Comparison of ENCODE assay signal across 16 mouse cellular contexts in genomic region chr11:12274276-12274675, GRCm38 (mm10).
"Had no signal": no experiment of that assay in that cellular context is flagged by ENCODE, and none has a peak within 500 bp of the region (broad histone marks: within the 10 kb centered on the region; RNA-seq: fewer than 3 reads in every experiment).

No protein-coding gene starts in this region.

- H3K27ac ChIP-seq: neural tube, embryonic 12.5 days; neural tube, embryonic 13.5 days; neural tube, embryonic 15.5 days; stomach, embryonic 15.5 days; stomach, postnatal 0 days had no signal

- DNase-seq: right cerebral cortex, adult 18-20 months; right cerebral cortex, postnatal 14 days; right cerebral cortex, postnatal 25 days; right cerebral cortex, postnatal 4 days; spleen, adult 18-20 months; thymus, adult 18-20 months; thymus, adult 2 months; thymus, postnatal 14 days; thymus, postnatal 25 days; thymus, postnatal 36 days; thymus, postnatal 4 days had no signal

- H3K4me3 ChIP-seq: neural tube, embryonic 12.5 days; neural tube, embryonic 13.5 days; neural tube, embryonic 15.5 days; stomach, embryonic 15.5 days had no signal
